Mouse (Mus musculus) cortical plate, adult 2 months (tissue): ENCODE data around the gene Necab2.

Source experiments
- CTCF ChIP-seq: fragments of 200-500 bp; IDR thresholded peaks from 2 replicates; pipeline ENCODE4 v1.5.1; 2011; ENCODE audit warnings: mild to moderate bottlenecking, control low read depth, low read length; ENCODE audit not compliant: insufficient read depth; ENCODE audit errors: extremely low read depth
- POLR2A ChIP-seq: fragments of 200-500 bp; IDR thresholded peaks from 2 replicates; pipeline ENCODE4 v1.6.1; 2011; ENCODE audit warnings: mild to moderate bottlenecking, low read length, control low read depth; ENCODE audit not compliant: insufficient read depth; ENCODE audit errors: extremely low read depth

GRCm38 (mm10) chr8:119484145-119484896, 37.8 kb downstream of the Necab2 start:
- TF ChIP-seq CTCF (no peak), POLR2A (no peak)
